Mouse (Mus musculus) neutrophil, adult 65 days (primary cell): ENCODE data around the gene Gm128. TPM values are rescaled to one million over a fixed set of nuclear protein-coding genes. Genes with fewer than 3 reads are reported as not detected.

Source experiments
- total RNA-seq: library from RNA; stranded (reverse); gene quantifications from 2 replicates; pipeline ENCODE4 v1.2.4, GENCODE M21; 2023

Gene Gm128
- total RNA-seq: 0.27 and 0.38 TPM in 2 replicates

GRCm38 (mm10) chr3:95241498-95241897 is at the start of gene Gm128:
Gene Gm128 (minus strand): TSS chr3:95241598.

GRCm38 (mm10) chr3:95281216-95282126 is 40.1 kb upstream of the Gm128 start, which contains the start of the genes Mindy1 and Prune1:
Gene Mindy1 (plus strand): TSS chr3:95281345.
Gene Prune1 (minus strand): TSS chr3:95282076.

GRCm38 (mm10) chr3:95250783-95251424 is 9.5 kb upstream of the Gm128 start, which contains the start of gene Bnipl:
Gene Bnipl (minus strand): TSS chr3:95251193.

GRCm38 (mm10) chr3:95231298-95232221 is 9.8 kb downstream of the Gm128 start, which contains the start of gene Mllt11:
Gene Mllt11 (minus strand): TSS chr3:95232171.

GRCm38 (mm10) chr3:95228148-95228893 is 13.1 kb downstream of the Gm128 start, which contains the start of gene Cdc42se1:
Gene Cdc42se1 (plus strand): TSS chr3:95228732.

GRCm38 (mm10) chr3:95217255-95218134 is 23.9 kb downstream of the Gm128 start, which contains the start of gene Gabpb2:
Gene Gabpb2 (minus strand): TSS chr3:95217916.

Other genes with a start within 250 kb of the Gm128 start
- gene Zfp687, start 226.2 kb downstream of the Gm128 start, total RNA-seq: 73.8 and 95.6 TPM in 2 replicates
- 83.0 and 92.4 TPM in 2 replicates for gene Psmd4, start 199.0 kb downstream of the Gm128 start, total RNA-seq
- 29.0 and 43.7 TPM in 2 replicates for gene Pip5k1a, start 134.7 kb downstream of the Gm128 start, total RNA-seq
- gene Vps72, start 130.6 kb downstream of the Gm128 start, total RNA-seq: 25.3 and 27.4 TPM in 2 replicates
- gene Tmod4, start 117.1 kb downstream of the Gm128 start, total RNA-seq: 0.82 and 2.2 TPM in 2 replicates
- 42.2 and 43.7 TPM in 2 replicates for gene Scnm1, start 107.6 kb downstream of the Gm128 start, total RNA-seq
- 1.7 and 3.5 TPM in 2 replicates for gene Lysmd1, start 107.5 kb downstream of the Gm128 start, total RNA-seq
- 75.9 and 91.0 TPM in 2 replicates for gene Tnfaip8l2, start 99.2 kb downstream of the Gm128 start, total RNA-seq
- 1.2 and 1.7 TPM in 2 replicates for gene Sema6c, start 81.1 kb downstream of the Gm128 start, total RNA-seq
- 35.0 and 43.7 TPM in 2 replicates for gene Gabpb2, start 23.7 kb downstream of the Gm128 start, total RNA-seq
- 256 and 259 TPM in 2 replicates for gene Cdc42se1, start 12.9 kb downstream of the Gm128 start, total RNA-seq
- gene Mllt11, start 9.4 kb downstream of the Gm128 start, total RNA-seq: 1.3 and 2.7 TPM in 2 replicates
- not detected in 2 replicates for gene Bnipl, start 9.6 kb upstream of the Gm128 start, total RNA-seq
- gene Mindy1, start 39.7 kb upstream of the Gm128 start, total RNA-seq: 188 and 238 TPM in 2 replicates
- gene Prune1, start 40.5 kb upstream of the Gm128 start, total RNA-seq: 31.3 and 33.0 TPM in 2 replicates
- 1.5 and 1.7 TPM in 2 replicates for gene Anxa9, start 65.6 kb upstream of the Gm128 start, total RNA-seq
- 135 and 163 TPM in 2 replicates for gene Cers2, start 73.2 kb upstream of the Gm128 start, total RNA-seq
- gene Setdb1, start 115.6 kb upstream of the Gm128 start, total RNA-seq: 15.1 and 20.1 TPM in 2 replicates
- not detected in 2 replicates for gene 4930558C23Rik, start 161.2 kb upstream of the Gm128 start, total RNA-seq
- 61.9 and 86.8 TPM in 2 replicates for gene Arnt, start 192.8 kb upstream of the Gm128 start, total RNA-seq